Mouse (Mus musculus): ENCODE measurements around the gene Rasgef1b. TPM values are rescaled to one million over a fixed set of nuclear protein-coding genes. Genes with fewer than 3 reads are reported as not detected.

Gene Rasgef1b
- total RNA-seq (2012; rRNA removed) (0.17 and 0.21 TPM in 2 replicates), total RNA-seq (2014; rRNA removed) (0.14 and 0.21 TPM in 2 replicates), polyA plus RNA-seq (2012; ENCODE audit: insufficient read length, low read depth) (0.26 and 0.37 TPM in 2 replicates)

GRCm38 (mm10) chr5:99728649-99729212 lies at the start of gene Rasgef1b:
Rasgef1b (minus strand) TSS chr5:99729065.
- DNase-seq (ENCODE audit: extremely low read depth): no peak
- dilution Hi-C loops (cut with MboI; ENCODE audit: extremely low pct_ligation_motif_present, extremely low pct_unique_long_range_greater_than_20kb, low sequenced_read_pairs): no loop called here
- in situ Hi-C loops (cut with MboI; ENCODE audit: low pct_ligation_motif_present, low pct_unique_long_range_greater_than_20kb, low sequenced_read_pairs): no loop called here
- H3K9ac ChIP-seq (ENCODE audit: insufficient read depth, low read depth): no peak within 1 kb of the TSS
- no peak within 1 kb of the TSS for H3K4me2 ChIP-seq (ENCODE audit: insufficient read depth, low read depth, poor library complexity, severe bottlenecking)
- H3K27ac ChIP-seq (ENCODE audit: insufficient read depth, low read depth): no peak within 1 kb of the TSS
- TF ChIP-seq USF1 (IDR thresholded peaks at IDR 0.05; ENCODE audit: low read depth, low read length) (no peak), MAZ (IDR thresholded peaks at IDR 0.05; ENCODE audit: low read depth, low read length) (no peak), UBTF (IDR thresholded peaks at IDR 0.05; ENCODE audit: low read depth, low read length) (no peak), CHD1 (IDR thresholded peaks at IDR 0.05; ENCODE audit: low read depth, low read length) (no peak), PAX5 (IDR thresholded peaks at IDR 0.05; ENCODE audit: low read length) (no peak), POLR2AphosphoS2 (IDR thresholded peaks at IDR 0.05; ENCODE audit: low read depth, low read length) (no peak), CTCF (conservative IDR thresholded peaks at IDR 0.05 in 1 of 2, IDR thresholded peaks at IDR 0.05 in 1 of 2; ENCODE audit: low read depth in 2 of 2, low read length in 2 of 2) (no peak), KAT2A (IDR thresholded peaks at IDR 0.05; ENCODE audit: insufficient replicate concordance, low read length) (no peak), MAX (IDR thresholded peaks at IDR 0.05; ENCODE audit: low read length) (no peak), IRF4 (IDR thresholded peaks at IDR 0.05; ENCODE audit: low read depth, low read length) (no peak), USF2 (conservative IDR thresholded peaks at IDR 0.05; ENCODE audit: low read depth, low read length) (no peak), TCF12 (IDR thresholded peaks at IDR 0.05; ENCODE audit: low read depth, low read length) (no peak), E2F4 (IDR thresholded peaks at IDR 0.05; ENCODE audit: insufficient replicate concordance, low read depth, low read length) (no peak), SMC3 (IDR thresholded peaks at IDR 0.05; ENCODE audit: low read depth, low read length) (no peak), JUND (conservative IDR thresholded peaks at IDR 0.05; ENCODE audit: low read depth, low read length) (no peak), NELFE (IDR thresholded peaks at IDR 0.05; ENCODE audit: low read depth, low read length) (no peak), MAFK (IDR thresholded peaks at IDR 0.05; ENCODE audit: insufficient replicate concordance, low read length) (no peak), EP300 (IDR thresholded peaks at IDR 0.05; ENCODE audit: low read length) (no peak)
- no peak within 1 kb of the TSS for H3K4me3 ChIP-seq (replicated peaks in 1 of 3; ENCODE audit: low read depth in 2 of 3, low read length in 2 of 3, poor library complexity in 1 of 3)
- no peaks in the 10 kb centered on the region for H3K27me3 ChIP-seq (replicated peaks)
- H3K9me3 ChIP-seq (replicated peaks; ENCODE audit: low read length): peaks cover 2% of the 10 kb centered on the region
- H3K36me3 ChIP-seq (replicated peaks in 1 of 2; ENCODE audit: control insufficient read depth in 1 of 2, insufficient read depth in 1 of 2, low read length in 1 of 2): no peaks in the 10 kb centered on the region
- peaks cover 0 to 6% of the 10 kb centered on the region in 2 experiments; a peak in 1 of 4 replicates for H3K4me1 ChIP-seq (ENCODE audit: control insufficient read depth in 1 of 2, insufficient read depth in 2 of 2)
- H3K79me2 ChIP-seq (replicated peaks; ENCODE audit: control insufficient read depth, extremely low read depth, insufficient read depth, poor library complexity, severe bottlenecking): no peaks in the 10 kb centered on the region

GRCm38 (mm10) chr5:99775342-99775741 lies 46.5 kb upstream of the Rasgef1b start:
- no peaks in the 10 kb centered on the region for H3K79me2 ChIP-seq (replicated peaks; ENCODE audit: control insufficient read depth, extremely low read depth, insufficient read depth, poor library complexity, severe bottlenecking)
- in situ Hi-C loops (cut with MboI; ENCODE audit: low pct_ligation_motif_present, low pct_unique_long_range_greater_than_20kb, low sequenced_read_pairs) (no loop called here), dilution Hi-C loops (cut with MboI; ENCODE audit: extremely low pct_ligation_motif_present, extremely low pct_unique_long_range_greater_than_20kb, low sequenced_read_pairs) (no loop called here)
- H3K4me1 ChIP-seq (ENCODE audit: control insufficient read depth in 1 of 2, insufficient read depth in 2 of 2): peaks cover 0 to 4% of the 10 kb centered on the region in 2 experiments; a peak in 2 of 4 replicates
- H3K4me2 ChIP-seq (ENCODE audit: insufficient read depth, low read depth, poor library complexity, severe bottlenecking): no peak overlapping the region
- no peak for TF ChIP-seq ELF1 (IDR thresholded peaks at IDR 0.05; ENCODE audit: low read depth, low read length)
- TF ChIP-seq BHLHE40 (IDR thresholded peaks at IDR 0.05; ENCODE audit: low read depth, low read length): no peak
- no peak for TF ChIP-seq EP300 (IDR thresholded peaks at IDR 0.05; ENCODE audit: low read length)
- TF ChIP-seq POLR2A (IDR thresholded peaks at IDR 0.05; ENCODE audit: low read depth, low read length): no peak
- TF ChIP-seq ZC3H11A (IDR thresholded peaks at IDR 0.05; ENCODE audit: low read depth, low read length): no peak
- TF ChIP-seq CHD1 (IDR thresholded peaks at IDR 0.05; ENCODE audit: low read depth, low read length): no peak
- no peak for TF ChIP-seq HCFC1 (IDR thresholded peaks at IDR 0.05; ENCODE audit: low read depth, low read length)
- TF ChIP-seq NELFE (IDR thresholded peaks at IDR 0.05; ENCODE audit: low read depth, low read length): no peak
- no peak for TF ChIP-seq MAX (IDR thresholded peaks at IDR 0.05; ENCODE audit: low read length)
- no peaks in the 10 kb centered on the region for H3K9me3 ChIP-seq (replicated peaks; ENCODE audit: low read length)
- DNase-seq (ENCODE audit: extremely low read depth): no peak
- H3K9ac ChIP-seq (ENCODE audit: insufficient read depth, low read depth): no peak overlapping the region
- H3K36me3 ChIP-seq (replicated peaks in 1 of 2; ENCODE audit: control insufficient read depth in 1 of 2, insufficient read depth in 1 of 2, low read length in 1 of 2): no peaks in the 10 kb centered on the region
- no peaks in the 10 kb centered on the region for H3K27me3 ChIP-seq (replicated peaks)
- H3K4me3 ChIP-seq (replicated peaks in 1 of 3; ENCODE audit: low read depth in 2 of 3, low read length in 2 of 3, poor library complexity in 1 of 3): no peak overlapping the region
- H3K27ac ChIP-seq (ENCODE audit: insufficient read depth, low read depth): no peak overlapping the region
